Mouse (Mus musculus) lung, adult 2 months (tissue): ENCODE results near the gene Qsox2.

Source experiments
- CTCF ChIP-seq: fragments of 200-500 bp; IDR thresholded peaks from 2 replicates; pipeline ENCODE4 v1.5.1; 2011; ENCODE audit warnings: mild to moderate bottlenecking, low read length, control low read depth; ENCODE audit not compliant: insufficient read depth
- POLR2A ChIP-seq: fragments of 200-500 bp; IDR thresholded peaks from 2 replicates; pipeline ENCODE4 v1.6.1; 2011; ENCODE audit warnings: low read depth, mild to moderate bottlenecking, control low read depth, low read length, borderline replicate concordance; ENCODE audit errors: extremely low read depth

- TF ChIP-seq CTCF, result no peak
- TF ChIP-seq POLR2A, result no peak
Observed at GRCm38 (mm10) chr2:26268216-26268615, 30.9 kb upstream of the Qsox2 start.
